Mouse (Mus musculus) monocyte, adult 5-6 weeks (primary cell): Measurements from ENCODE around the gene Olfr888. TPM values are rescaled to one million over a fixed set of nuclear protein-coding genes. Genes with fewer than 3 reads are reported as not detected.

Experiments
- ATAC-seq: fragments of 153-309, 156-312 bp; replicated peaks from 2 replicates; pipeline ENCODE4 v1.8.0; 2017; ENCODE audit warnings: mild to moderate bottlenecking; ENCODE audit not compliant: low TSS enrichment, insufficient number of reproducible peaks, severe bottlenecking, poor library complexity, low FRiP score
- total RNA-seq: library from RNA; stranded (forward); fragments of 200-1000, 200-491, 200-594 nt; gene quantifications from 3 replicates; pipeline ENCODE4 v1.2.3, GENCODE M21; 2017

Gene Olfr888
- not detected in 3 replicates for total RNA-seq

GRCm38 (mm10) chr9:38107828-38108227 is at the start of gene Olfr888:
Olfr888 (plus strand) TSS chr9:38108128.
- ATAC-seq, result no peak

GRCm38 (mm10) chr9:38061022-38061421 is 46.9 kb upstream of the Olfr888 start, which contains the start of gene Olfr885:
Olfr885 (plus strand) TSS chr9:38061322.
- no peak for ATAC-seq

GRCm38 (mm10) chr9:38083772-38084171 is 24.2 kb upstream of the Olfr888 start, which contains the start of gene Olfr887:
Olfr887 (plus strand) TSS chr9:38084072.
- no peak for ATAC-seq

GRCm38 (mm10) chr9:38114898-38115297 is 7.0 kb downstream of the Olfr888 start, which contains the start of gene Olfr889:
Olfr889 (plus strand) TSS chr9:38115198.
- no peak for ATAC-seq

- no peak for ATAC-seq
Observed at GRCm38 (mm10) chr9:38142217-38142616, 34.3 kb downstream of the Olfr888 start, which contains the start of gene Olfr890. Olfr890 (plus strand) TSS chr9:38142517.

Other genes starting within 250 kb of the Olfr888 start
- not detected in 3 replicates for gene Olfr145, start 211.4 kb upstream of the Olfr888 start, total RNA-seq
- gene Olfr878, start 190.3 kb upstream of the Olfr888 start, total RNA-seq, result not detected in 3 replicates
- gene Olfr881, start 116.3 kb upstream of the Olfr888 start, total RNA-seq, result 0.38 TPM in 1 of 3 replicates, not detected in the others
- not detected in 3 replicates for gene Olfr883, start 82.3 kb upstream of the Olfr888 start, total RNA-seq
- gene Olfr884, start 61.6 kb upstream of the Olfr888 start, total RNA-seq, result not detected in 3 replicates
- gene Olfr885, start 46.8 kb upstream of the Olfr888 start, total RNA-seq, result not detected in 3 replicates
- gene Olfr887, start 24.1 kb upstream of the Olfr888 start, total RNA-seq, result not detected in 3 replicates
- not detected in 3 replicates for gene Olfr889, start 7.1 kb downstream of the Olfr888 start, total RNA-seq
- gene Olfr890, start 34.4 kb downstream of the Olfr888 start, total RNA-seq, result not detected in 3 replicates
- gene Olfr891, start 72.7 kb downstream of the Olfr888 start, total RNA-seq, result not detected in 3 replicates
- not detected in 3 replicates for gene Olfr893, start 100.2 kb downstream of the Olfr888 start, total RNA-seq
- gene Olfr894, start 109.9 kb downstream of the Olfr888 start, total RNA-seq, result not detected in 3 replicates
- gene Olfr143, start 144.6 kb downstream of the Olfr888 start, total RNA-seq, result not detected in 3 replicates
- gene Olfr895, start 159.7 kb downstream of the Olfr888 start, total RNA-seq, result not detected in 3 replicates
- gene Olfr896-ps1, start 183.0 kb downstream of the Olfr888 start, total RNA-seq, result not detected in 3 replicates
- gene Olfr25, start 220.9 kb downstream of the Olfr888 start, total RNA-seq, result 0.32 TPM in 1 of 3 replicates, not detected in the others
- not detected in 3 replicates for gene Olfr898, start 240.3 kb downstream of the Olfr888 start, total RNA-seq